Mouse (Mus musculus): Measurements from ENCODE around the gene Gm10073. TPM values are rescaled to one million over a fixed set of nuclear protein-coding genes. Genes with fewer than 3 reads are reported as not detected.
"Not testable (repeated sequence)": the region's sequence is repeated elsewhere in the genome, so short reads cannot be mapped to it uniquely, and the experiment has no call there.

Gm10073 gene
- 10 to 100 TPM; 76.4 to 91.4 TPM for total RNA-seq (2021)

DNA sequence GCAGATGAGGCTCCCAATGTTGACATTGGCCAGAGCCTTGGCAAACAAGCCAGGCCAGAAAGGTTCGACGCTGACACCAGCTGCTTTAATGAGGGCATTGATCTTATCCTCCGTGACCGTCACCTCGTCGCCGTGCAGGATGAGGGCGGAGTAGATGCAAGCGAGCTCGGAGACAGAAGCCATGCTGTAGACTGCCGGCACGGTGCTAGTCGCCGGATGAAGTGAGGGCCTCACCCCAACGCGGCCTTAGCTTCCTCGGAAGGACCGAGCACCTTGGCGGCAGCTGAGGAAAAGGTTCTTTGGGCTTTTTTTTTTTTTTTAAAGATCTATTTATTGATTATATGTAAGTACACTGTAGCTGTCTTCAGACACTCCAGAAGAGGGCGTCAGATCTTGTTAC lies at the start of gene Gm10073:
TSS of gene Gm10073 (minus strand) at position 294 of the 400 bp plus-strand sequence.
- intact Hi-C loops (cut with DNase I); DNase-seq (ENCODE audit: low spot score in 2 of 2): not testable (repeated sequence)

DNA sequence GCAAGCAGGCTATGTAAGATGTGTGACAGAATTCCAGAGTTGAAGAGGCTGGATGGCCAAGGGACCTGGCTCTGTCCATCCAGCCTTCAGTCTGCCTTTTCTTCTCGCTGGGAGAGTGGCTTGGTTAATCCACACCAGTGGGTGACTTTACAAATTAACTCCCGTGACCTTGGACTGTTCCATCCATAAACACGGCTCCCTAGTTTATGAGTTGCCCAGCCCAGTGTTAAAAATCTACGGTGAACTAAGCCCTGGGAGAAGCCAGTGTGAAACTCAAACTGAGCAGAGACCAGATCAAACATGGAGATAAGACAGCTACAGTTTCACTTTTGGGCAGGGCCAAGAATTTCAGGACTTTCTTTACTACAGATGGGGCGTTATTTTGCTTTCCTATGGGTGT lies 49.8 kb upstream of the Gm10073 start:
- no peak for DNase-seq (ENCODE audit: low spot score in 2 of 2)
- intact Hi-C loops (cut with DNase I), result no loop called here

DNA sequence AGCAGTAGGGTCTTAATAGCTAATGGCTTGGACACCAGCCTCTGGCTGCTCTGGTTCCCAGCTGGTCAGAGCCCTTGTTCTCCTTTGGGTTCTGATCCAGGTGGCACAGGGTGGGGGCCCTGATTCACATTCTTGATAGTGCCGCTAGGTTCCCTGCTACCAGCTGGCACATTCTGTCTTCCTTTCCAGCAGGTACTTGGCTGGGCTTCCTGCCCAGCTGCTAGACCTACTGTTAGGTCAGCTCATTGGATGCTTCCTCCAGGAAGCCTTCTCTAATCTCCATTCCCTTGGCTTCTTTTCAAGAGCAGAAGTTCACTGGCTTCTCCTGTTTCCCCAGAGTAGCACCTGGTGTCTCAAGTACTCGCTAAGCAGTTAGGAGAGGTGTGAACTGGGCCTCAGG lies 47.2 kb upstream of the Gm10073 start:
- intact Hi-C loops (cut with DNase I), result no loop called here
- DNase-seq (ENCODE audit: low spot score in 2 of 2), result no peak

DNA sequence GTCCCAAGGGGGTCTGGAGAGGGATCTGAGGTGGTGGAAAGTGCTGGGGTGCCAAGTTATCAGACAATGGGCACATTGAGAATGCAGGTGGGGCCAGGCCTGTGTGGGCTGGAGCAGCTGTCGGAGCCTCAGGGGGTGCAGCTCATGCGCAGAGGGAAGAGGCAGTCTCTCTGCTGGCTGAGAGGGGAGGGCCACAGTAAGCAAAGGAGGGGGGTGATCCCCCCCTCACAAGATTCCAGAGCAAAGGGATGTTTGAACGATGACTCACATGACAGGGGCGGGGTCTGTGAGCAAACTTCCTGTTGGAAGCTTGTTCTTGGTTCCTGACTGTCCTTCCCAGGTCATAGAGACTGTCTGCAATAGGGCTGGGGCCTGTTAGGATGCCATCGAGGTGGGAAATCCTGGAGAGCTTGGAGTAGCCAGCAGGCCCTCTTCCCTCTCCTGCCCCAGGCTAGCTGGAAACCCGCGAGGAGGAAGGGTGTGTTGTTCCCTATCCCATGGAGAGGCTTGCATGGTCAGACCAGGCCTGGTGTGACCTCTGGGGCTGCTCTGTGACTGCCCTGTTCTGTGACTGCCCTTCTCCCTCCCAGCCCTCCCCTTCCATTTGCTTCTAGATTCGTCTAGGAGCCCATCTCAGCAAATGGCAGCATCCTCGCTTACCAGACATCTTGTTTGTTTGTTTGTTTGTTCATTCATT lies 46.4 kb upstream of the Gm10073 start:
- DNase-seq (ENCODE audit: low spot score in 2 of 2), result no peak
- intact Hi-C loops (cut with DNase I), result no loop called here

DNA sequence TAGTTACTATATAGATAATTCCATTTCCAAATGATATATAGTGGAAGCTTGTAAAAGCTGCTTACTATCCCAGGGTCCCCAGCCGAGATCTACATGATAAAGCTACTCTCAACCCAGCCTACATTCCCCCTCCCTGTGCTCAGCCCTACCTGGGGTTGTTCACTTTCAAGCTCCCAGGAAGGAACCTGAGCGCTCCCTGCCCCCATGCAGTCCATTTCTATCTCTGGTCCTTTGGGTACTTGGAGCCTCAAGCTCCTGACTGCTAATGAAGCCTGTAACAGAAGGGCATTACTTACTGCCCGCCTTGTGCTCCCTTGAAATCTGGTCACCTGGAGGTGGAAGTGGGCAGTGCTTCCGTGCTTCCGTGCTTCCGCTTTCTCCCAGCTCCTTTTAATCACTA lies 45.1 kb upstream of the Gm10073 start:
- intact Hi-C loops (cut with DNase I), result no loop called here

DNA sequence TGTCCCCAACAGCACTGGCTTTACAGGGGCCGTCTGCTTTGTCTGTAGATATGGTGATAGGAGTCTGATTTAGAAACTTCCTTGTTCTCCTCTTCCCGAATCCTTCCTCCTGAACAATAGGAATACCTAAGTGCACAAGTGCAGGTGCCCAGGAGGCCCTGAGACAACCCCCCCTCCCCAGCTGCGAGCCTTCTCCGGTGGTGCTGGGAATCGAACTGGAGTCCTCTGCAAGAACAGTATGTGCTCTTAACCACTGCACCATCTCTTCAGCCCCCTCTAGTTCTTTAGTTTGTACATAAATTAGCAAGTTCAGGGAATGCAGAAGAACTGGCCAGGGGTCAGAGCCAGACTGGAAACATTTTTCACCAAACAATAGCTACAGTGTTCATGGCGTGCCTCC lies 44.6 kb upstream of the Gm10073 start:
- intact Hi-C loops (cut with DNase I), result no loop called here
- DNase-seq (ENCODE audit: low spot score in 2 of 2), result no peak

More for the DNA sequence above, 45.1 kb upstream of the Gm10073 start:
- no peak for DNase-seq (ENCODE audit: low spot score in 2 of 2)

DNA sequence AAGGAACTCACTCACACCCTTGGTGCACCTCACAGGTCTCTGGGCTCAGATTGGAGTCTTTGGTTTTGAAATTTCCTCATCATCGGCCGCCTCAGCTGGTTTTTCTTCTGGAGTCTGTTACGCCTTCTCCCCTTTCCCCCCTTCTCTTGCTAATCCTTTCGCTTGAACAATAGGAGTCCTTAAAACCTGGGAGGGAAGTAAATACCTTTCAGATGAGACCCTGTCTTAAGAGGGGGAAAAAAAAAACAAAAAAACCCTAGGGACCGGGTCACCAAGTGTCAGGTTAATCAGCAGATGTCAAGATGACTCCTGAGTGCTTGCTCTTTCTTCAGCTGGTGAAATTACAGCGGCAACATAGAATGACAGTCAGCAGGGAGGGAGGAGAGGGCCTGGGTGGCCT lies 43.9 kb upstream of the Gm10073 start:
- intact Hi-C loops (cut with DNase I), result no loop called here
- no peak for DNase-seq (ENCODE audit: low spot score in 2 of 2)

DNA sequence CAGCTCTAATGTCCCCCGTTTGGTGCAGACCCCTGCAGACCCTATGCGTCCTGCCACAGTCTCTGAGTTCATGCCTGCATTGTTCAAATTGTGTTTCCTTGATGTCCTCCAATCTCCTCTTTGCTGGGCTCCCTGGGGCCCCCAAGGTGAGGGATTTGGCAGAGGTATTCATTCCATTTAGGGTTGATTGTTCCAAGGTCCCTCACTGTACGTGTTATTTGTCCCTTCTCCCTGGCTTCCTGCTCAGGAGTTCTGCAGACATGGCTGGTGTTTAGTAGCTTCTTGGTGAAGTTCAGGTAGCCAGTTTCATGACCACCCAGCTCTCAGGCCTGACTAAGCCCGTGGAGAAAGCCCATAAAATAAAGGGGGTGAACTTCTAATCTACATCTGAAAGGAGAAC lies 43.4 kb upstream of the Gm10073 start:
- DNase-seq (ENCODE audit: low spot score in 2 of 2), result no peak
- intact Hi-C loops (cut with DNase I), result no loop called here

DNA sequence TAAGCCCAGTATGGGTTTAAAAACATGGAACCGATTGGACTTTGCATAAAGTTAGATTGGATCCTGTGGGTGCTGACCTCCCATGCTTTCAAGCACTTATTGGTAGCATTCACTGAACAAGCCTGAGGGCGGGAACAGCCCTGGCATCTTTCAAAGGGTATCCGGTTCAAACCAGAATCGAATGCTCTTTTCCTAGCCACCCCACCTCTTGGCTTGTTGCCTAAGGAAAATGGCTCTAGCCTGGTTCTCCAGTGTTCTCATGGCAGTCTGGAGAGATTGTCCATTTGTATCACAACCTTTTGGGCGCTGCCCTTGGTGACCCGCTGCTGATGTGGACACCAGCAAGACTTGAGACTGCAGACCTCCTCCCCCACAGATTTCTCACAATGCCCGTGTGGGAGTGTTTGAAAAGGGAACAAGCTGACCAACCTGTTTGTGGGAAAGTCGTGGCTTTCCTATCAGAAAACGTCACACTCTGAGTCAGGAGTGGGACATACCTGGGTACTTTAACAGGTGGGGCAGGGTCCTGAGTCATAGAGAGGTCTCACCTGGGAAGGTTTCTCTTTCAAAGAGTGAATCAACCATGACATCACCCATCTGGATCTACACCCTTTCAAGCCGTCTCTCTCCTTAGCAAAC lies 42.5 kb upstream of the Gm10073 start:
- no peak for DNase-seq (ENCODE audit: low spot score in 2 of 2)
- intact Hi-C loops (cut with DNase I), result no loop called here

DNA sequence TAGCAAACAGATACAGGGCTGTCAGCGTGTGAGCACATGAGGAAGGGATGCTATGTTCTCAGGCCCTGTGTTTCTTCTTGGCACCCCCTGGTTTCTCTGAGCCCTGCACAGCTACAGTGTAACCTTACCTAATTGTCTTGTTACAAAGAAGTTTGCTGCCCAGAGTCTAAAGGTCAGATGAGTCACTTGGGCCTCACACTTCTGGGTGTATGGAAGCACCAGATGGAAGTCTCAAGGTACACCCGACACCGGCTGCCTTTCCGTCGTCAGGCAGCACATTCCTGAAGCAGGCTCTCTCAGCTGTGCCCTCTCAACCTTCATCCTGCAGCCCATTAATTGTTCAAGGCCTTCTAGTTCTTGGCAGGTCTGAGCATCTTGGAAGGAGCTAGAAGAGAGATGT lies 41.4 kb upstream of the Gm10073 start:
- DNase-seq (ENCODE audit: low spot score in 2 of 2), result no peak
- intact Hi-C loops (cut with DNase I), result no loop called here

DNA sequence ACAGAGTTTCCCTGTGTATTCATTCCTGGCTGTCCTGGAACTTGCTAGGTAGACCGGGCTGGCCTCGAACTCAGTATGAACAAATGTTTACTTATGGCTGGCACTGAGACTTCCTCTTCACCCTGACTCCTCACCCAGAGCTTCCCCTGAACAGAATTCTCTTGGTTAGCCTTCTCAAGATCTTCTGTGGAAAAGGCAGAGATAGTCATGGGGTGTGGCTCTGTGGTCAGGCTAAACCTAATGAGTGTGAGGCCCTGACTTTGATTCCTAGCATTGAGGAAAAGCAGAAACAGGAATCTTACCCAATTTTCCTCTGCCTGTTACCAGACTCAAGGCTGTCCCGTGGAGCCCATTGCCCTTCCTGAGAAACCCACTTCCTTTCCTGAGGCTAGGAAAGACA lies 38.8 kb upstream of the Gm10073 start:
- intact Hi-C loops (cut with DNase I), result no loop called here

DNA sequence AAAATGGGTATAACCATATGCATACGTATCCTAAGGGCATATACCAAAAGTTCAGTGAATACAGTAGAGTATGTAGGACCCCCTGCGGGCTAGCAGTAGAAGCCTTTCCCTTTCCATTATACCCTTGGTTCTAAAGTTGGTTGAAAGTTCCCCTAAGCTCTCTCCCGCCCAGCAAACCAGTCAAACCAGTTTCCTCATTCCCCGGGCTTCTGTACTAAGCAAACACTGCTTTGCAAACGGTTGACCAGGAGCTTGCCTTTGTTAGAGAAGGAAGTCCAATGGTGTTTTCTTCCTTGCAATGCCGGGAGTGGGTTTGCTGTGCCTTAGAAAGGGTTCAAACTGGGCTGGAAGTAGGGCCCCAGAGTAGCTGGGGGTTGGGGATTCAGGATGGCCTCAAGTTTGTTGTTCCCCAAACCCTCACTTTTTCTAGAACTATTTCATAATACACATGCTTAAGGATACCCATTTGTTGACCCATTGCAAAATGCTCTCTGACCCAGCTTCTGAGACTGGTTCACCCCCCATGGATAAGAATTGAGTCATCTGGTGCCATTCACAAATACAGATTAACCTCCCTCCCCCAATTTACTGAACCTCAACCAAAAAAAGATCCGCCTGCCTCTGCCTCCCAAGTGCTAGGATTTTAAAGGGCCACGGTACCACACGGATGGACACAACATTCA lies 37.8 kb upstream of the Gm10073 start:
- intact Hi-C loops (cut with DNase I), result no loop called here

More for the DNA sequence above, 38.8 kb upstream of the Gm10073 start:
- DNase-seq (ENCODE audit: low spot score in 2 of 2), result no peak

DNA sequence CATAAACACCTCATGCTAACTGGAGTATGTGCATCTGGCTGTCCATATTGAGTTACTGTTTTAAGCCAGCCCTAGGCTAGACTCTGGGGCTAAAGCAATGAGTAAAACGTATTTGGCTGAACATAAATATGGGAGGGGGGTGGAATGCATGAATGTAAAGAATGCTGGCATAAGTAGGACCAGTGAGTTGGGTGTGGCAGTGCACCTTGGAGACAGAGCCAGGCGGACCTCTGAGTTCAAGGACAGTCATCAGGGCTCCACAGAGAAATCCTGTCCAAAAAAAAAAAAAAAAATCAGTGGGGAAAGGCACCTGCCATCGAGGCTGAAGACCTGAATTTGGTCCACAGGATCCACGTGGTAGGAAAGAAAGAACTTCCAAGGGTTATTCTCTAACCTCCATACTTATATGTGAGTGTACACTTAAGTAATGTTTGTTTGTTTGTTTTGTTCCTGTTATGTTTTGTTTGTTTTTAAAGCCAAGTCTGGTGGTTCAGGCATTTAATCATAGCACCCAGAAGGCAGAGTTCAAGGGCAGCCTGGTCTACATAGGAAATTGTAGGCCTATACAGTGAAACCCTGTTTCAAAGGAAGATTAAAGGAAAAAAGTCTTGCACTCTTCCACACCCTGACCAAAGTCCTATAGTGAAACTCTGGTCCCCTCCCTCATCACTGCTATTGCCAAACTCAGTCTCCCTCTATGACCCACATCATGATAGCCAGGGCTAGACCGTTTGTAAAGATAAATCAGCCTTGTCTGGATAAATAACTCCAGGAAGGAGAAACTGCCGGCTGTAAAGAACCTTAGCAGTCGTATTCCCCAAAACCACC lies 36.0 kb upstream of the Gm10073 start:
- intact Hi-C loops (cut with DNase I), result no loop called here
- no peak for DNase-seq (ENCODE audit: low spot score in 2 of 2)

More for the DNA sequence above, 37.8 kb upstream of the Gm10073 start:
- no peak for DNase-seq (ENCODE audit: low spot score in 2 of 2)

DNA sequence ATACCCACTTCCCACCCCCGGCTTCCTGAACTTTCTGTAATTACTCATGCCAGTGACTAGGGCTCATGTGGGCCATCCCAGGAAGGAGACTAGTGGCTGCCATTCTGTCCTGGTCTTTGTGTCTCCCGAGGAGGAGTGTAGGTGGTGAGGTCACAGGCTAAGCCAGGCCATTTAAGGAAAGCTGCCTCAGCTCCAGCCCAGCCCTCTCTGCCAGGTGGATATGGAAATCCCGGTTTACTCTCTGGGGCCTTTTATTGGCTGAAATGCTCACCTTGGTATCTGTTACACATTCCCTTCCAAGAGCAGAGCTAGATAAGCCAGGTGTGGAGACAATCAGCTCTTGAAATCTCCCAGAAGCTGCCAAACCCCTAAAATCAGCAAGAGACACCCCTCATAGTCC lies 35.2 kb upstream of the Gm10073 start:
- intact Hi-C loops (cut with DNase I), result no loop called here
- DNase-seq (ENCODE audit: low spot score in 2 of 2), result no peak

DNA sequence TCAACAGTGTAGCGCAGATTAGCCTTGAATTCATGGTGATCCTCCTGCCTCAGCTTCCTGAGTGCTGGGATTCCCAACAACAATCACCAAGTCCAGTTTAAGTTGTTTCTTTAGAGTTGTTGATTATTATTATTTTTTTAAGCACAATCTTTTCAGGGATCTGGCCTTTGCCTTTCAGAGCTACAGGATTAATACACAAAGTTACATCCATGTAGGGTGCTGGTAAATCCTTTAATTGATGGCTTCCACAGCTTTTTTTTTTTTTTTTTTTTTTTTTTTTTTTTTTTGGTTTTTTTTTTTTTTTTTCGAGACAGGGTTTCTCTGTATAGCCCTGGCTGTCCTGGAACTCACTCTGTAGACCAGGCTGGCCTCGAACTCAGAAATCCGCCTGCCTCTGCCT lies 34.5 kb upstream of the Gm10073 start:
- DNase-seq (ENCODE audit: low spot score in 2 of 2); intact Hi-C loops (cut with DNase I): not testable (repeated sequence)

DNA sequence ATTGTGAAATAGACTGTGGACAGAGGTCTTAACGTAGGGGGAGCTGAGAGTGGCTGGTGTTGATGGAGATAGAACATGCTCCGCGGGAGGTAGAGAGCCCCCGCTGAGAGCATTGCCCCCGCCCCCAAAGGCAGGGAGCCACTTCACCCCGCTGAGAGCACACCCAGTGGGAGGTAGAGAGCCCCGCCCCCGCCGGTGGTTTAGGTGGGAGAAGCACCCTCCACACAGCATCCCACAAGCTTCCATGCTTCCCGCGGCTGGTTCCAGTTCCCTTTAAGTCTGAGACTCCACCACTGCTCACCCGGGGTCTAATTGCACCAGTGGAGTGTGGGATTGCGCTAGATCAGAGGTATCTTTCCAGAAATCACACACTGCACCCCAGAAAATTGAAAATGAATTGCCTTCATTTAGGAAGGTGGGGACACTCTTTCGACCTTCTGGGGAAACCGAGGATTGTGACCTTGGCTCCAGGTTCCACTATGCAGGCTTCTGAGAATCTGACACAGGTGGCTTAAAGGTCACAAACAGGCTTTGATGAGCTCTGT lies 33.4 kb upstream of the Gm10073 start:
- intact Hi-C loops (cut with DNase I), result no loop called here
- DNase-seq (ENCODE audit: low spot score in 2 of 2), result no peak

DNA sequence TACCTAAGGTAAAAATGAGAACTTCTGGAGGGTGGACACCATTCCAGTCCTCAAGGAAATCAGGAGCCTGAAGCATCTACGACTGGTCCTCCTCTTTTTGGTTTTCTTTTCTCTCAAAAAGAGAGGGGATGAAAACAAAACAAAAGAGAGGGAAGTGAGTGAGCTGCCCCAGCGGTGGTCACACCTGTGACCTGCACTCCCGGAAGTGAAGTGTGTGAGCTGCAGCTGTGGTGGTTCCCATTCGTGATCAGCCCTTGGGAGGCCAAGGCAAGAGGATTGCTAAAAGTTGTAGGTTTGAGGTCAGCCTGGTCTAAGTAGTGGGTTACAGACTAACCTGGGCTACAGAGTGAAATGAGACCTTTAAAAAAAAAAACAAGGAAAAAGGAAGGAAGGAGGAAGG lies 32.9 kb upstream of the Gm10073 start:
- no peak for DNase-seq (ENCODE audit: low spot score in 2 of 2)
- intact Hi-C loops (cut with DNase I), result no loop called here

DNA sequence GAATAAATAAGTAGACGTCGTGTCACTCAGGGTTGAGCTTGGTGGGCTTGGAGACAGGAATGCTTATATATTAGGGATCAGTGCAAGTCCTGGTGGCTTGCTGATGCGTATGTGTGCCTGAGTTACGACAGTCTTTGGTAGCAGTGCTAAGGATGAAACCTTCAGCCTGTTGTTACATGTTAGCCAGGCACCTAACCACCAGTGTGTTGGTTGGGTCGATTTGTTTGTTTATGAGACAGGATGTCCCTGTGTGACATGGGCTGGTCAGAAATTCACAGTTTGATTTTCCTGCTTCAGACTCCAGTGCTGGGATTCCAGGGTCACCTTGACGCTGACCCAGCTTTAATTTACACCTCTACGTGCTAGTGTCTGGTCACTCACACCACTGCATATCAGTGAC lies 32.4 kb upstream of the Gm10073 start:
- DNase-seq (ENCODE audit: low spot score in 2 of 2), result no peak
- intact Hi-C loops (cut with DNase I), result no loop called here

DNA sequence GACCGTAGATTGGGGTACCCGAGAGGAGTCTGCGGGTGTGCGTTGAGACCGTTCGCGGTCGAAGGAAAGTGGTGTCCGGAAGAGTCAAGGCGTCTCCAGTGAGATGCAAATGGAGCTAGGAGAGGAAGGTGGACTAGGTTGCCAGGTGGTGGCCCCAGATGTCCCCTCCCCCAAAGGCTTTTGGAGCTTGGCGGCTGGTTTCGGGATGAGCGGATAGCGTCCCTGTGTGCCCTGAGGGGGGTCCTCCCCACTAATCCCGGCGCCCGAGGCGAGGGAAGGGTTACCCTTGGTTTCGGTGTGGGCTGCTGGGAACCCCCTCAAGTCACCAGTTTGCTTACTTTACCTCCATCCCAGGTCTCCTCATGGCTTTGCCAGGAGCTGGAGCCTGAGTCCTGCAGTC lies 30.7 kb upstream of the Gm10073 start:
- no peak for DNase-seq (ENCODE audit: low spot score in 2 of 2)
- intact Hi-C loops (cut with DNase I), result no loop called here
